Mouse (Mus musculus): ENCODE results near the gene Olfr1018. TPM values are rescaled to one million over a fixed set of nuclear protein-coding genes. Genes with fewer than 3 reads are reported as not detected.

The Olfr1018 gene
- polyA plus RNA-seq (2015; fragmentation: Nextera tagmentation; extraction: Ambion mirVana), result not detected in 2 replicates

DNA sequence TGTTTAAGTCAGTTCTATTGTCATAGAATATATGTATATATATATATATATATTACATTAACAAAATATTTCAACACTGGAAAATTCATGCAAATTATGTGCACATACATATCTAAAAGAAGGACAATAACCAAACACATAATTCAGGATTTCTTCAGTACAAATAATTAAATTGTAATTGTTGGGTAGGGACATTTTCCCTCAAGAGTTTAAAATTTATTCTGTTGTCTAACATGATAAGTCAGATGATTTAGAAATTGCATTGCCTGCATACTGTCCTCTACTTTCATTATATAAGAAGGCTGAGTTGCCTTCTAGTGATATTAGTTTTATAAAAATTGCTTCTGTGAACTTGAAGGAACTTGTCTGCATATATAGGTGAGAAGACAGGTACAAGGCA lies at the start of gene Olfr1018:
Gene Olfr1018 (plus strand): TSS at position 301 of the 400 bp plus-strand sequence.

DNA sequence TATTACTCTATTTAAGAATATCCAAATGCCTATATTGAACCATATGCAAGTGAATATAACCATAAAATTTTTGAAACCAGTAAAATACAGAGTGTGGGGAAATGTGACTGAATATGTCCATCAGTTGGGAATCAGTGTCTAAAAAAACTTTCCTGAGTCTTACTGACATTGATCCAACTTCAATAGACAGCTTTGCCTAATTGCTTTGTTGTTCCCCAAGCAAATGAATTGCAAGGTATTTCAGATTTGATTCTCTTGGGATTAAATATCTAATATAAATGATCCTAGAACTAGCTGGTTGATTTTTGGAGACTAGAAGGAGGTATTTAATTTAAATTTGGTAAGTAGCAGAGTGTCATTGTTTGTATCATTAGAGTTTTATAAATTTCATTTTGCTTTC lies 45.9 kb upstream of the Olfr1018 start, which contains the start of gene Olfr1014:
Gene Olfr1014 (plus strand): TSS at position 301 of the 400 bp plus-strand sequence.

DNA sequence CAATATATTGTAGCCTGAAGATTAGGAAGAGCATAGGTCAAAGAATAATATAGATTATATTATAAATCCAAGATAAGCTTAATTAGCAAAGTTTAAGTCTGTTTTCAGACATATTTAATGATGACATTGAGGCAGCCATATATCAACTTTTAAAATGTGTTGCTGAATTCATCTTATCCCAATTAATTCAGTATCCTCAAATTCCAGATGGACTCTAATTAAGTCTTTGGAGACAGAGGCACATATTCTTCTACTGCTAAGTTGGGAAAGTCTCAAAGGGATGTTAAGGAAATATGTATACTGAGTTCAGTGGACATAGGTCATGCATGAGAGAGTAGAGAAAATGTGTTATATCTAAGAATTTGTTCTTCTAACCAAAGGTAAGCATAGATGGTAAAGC lies 36.6 kb upstream of the Olfr1018 start, which contains the start of gene Olfr1015:
Gene Olfr1015 (plus strand): TSS at position 301 of the 400 bp plus-strand sequence.

DNA sequence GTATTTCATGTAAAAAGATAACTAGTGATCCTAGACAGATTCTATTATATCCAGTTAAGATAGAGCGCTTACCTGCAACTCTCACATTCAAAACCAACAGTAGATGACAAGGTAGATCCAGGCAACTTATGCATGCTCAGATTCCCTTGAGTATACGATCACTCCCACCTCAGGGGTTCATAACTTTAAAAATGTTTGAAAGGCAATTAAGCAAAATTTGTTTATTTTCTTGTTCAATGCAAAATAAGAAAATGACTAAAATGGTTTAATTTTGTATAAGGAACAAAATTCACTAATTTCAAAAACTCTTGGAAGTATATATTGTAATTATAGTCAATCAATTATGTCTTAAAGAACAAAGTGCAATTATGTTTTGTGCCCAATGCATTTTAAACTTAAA lies 15.8 kb upstream of the Olfr1018 start, which contains the start of gene Olfr1016:
Gene Olfr1016 (minus strand): TSS at position 101 of the 400 bp plus-strand sequence.

DNA sequence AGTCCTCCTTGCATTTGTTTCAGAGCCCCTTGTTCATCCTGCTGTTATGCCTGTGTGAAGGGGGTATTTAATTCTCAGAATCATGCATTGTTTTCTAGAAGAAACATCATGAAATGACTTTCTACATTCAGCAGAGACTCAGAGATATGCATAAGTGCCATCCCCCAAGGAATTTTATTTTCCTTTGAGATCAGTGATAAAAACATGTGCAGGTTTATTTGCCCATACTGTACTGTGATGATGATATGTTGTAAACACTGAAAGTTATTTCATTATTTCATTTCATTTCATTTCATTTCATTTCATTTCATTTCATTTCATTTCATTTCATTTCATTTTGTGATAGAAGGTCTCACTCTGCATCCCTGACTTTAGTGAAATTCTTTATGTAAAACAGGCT lies 27.1 kb downstream of the Olfr1018 start, which contains the start of gene Olfr1019:
Gene Olfr1019 (minus strand): TSS at position 101 of the 400 bp plus-strand sequence.

DNA sequence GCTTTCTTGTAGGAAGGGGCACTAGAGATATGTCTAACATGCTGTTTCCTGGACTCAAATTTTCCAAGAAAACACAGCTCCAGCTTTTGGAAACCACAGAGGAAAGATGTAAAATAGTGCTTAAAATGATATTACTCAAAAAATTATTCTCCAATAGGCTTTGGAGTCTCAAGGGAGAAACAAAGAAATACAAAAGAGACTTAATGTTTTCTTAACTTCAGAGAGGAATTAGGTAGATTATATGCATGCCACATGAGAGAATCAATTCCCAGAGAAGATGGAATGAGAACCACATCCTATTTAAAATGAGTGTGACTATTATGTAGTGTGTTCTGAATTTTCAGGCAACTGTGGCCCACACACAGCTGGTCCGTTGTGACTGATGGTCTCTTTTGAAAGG lies 28.5 kb downstream of the Olfr1018 start, which contains the start of gene Olfr1020:
Gene Olfr1020 (plus strand): TSS at position 301 of the 400 bp plus-strand sequence.

DNA sequence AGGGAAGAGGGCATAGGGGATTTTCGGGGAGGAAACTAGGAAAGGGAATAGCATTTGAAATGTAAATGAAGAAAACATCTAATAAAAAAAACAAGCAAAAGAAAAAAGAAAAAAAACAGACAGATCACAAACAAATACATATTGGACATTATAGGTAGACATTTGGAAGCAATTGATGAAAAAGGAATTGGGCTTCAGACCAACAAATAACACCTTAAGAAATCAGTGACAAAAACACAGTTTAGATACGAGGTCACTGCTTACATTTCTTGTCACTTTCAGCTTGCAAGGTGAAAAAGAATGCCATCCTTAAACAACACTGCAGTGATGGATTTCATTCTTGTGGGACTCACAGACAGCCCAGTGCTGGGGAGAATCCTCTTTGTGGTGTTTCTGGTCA lies 50.0 kb downstream of the Olfr1018 start, which contains the start of gene Olfr1022:
Gene Olfr1022 (plus strand): TSS at position 301 of the 400 bp plus-strand sequence.

Other genes starting within 250 kb of the Olfr1018 start
- not detected in 2 replicates for gene Olfr996, start 239.3 kb upstream of the Olfr1018 start, polyA plus RNA-seq (2015; fragmentation: Nextera tagmentation; extraction: Ambion mirVana)
- gene Olfr998, start 229.5 kb upstream of the Olfr1018 start, polyA plus RNA-seq (2015; fragmentation: Nextera tagmentation; extraction: Ambion mirVana), result not detected in 2 replicates
- gene Olfr1000, start 206.6 kb upstream of the Olfr1018 start, polyA plus RNA-seq (2015; fragmentation: Nextera tagmentation; extraction: Ambion mirVana), result not detected in 2 replicates
- gene Olfr1002, start 167.8 kb upstream of the Olfr1018 start, polyA plus RNA-seq (2015; fragmentation: Nextera tagmentation; extraction: Ambion mirVana), result not detected in 2 replicates
- not detected in 2 replicates for gene Olfr154, start 154.0 kb upstream of the Olfr1018 start, polyA plus RNA-seq (2015; fragmentation: Nextera tagmentation; extraction: Ambion mirVana)
- not detected in 2 replicates for gene Olfr1006, start 139.7 kb upstream of the Olfr1018 start, polyA plus RNA-seq (2015; fragmentation: Nextera tagmentation; extraction: Ambion mirVana)
- not detected in 2 replicates for gene Olfr1008, start 129.0 kb upstream of the Olfr1018 start, polyA plus RNA-seq (2015; fragmentation: Nextera tagmentation; extraction: Ambion mirVana)
- gene Olfr1009, start 103.1 kb upstream of the Olfr1018 start, polyA plus RNA-seq (2015; fragmentation: Nextera tagmentation; extraction: Ambion mirVana), result not detected in 2 replicates
- gene Olfr1012, start 55.7 kb upstream of the Olfr1018 start, polyA plus RNA-seq (2015; fragmentation: Nextera tagmentation; extraction: Ambion mirVana), result not detected in 2 replicates
- not detected in 2 replicates for gene Olfr1013, start 51.4 kb upstream of the Olfr1018 start, polyA plus RNA-seq (2015; fragmentation: Nextera tagmentation; extraction: Ambion mirVana)
- not detected in 2 replicates for gene Olfr1014, start 45.8 kb upstream of the Olfr1018 start, polyA plus RNA-seq (2015; fragmentation: Nextera tagmentation; extraction: Ambion mirVana)
- not detected in 2 replicates for gene Olfr1015, start 36.5 kb upstream of the Olfr1018 start, polyA plus RNA-seq (2015; fragmentation: Nextera tagmentation; extraction: Ambion mirVana)
- gene Olfr1016, start 15.9 kb upstream of the Olfr1018 start, polyA plus RNA-seq (2015; fragmentation: Nextera tagmentation; extraction: Ambion mirVana), result not detected in 2 replicates
- not detected in 2 replicates for gene Olfr1019, start 27.0 kb downstream of the Olfr1018 start, polyA plus RNA-seq (2015; fragmentation: Nextera tagmentation; extraction: Ambion mirVana)
- gene Olfr1020, start 28.6 kb downstream of the Olfr1018 start, polyA plus RNA-seq (2015; fragmentation: Nextera tagmentation; extraction: Ambion mirVana), result not detected in 2 replicates
- gene Olfr1022, start 50.1 kb downstream of the Olfr1018 start, polyA plus RNA-seq (2015; fragmentation: Nextera tagmentation; extraction: Ambion mirVana), result not detected in 2 replicates
- gene Olfr1023, start 67.2 kb downstream of the Olfr1018 start, polyA plus RNA-seq (2015; fragmentation: Nextera tagmentation; extraction: Ambion mirVana), result not detected in 2 replicates
- gene Olfr1024, start 86.6 kb downstream of the Olfr1018 start, polyA plus RNA-seq (2015; fragmentation: Nextera tagmentation; extraction: Ambion mirVana), result not detected in 2 replicates
- gene Olfr1025-ps1, start 96.7 kb downstream of the Olfr1018 start, polyA plus RNA-seq (2015; fragmentation: Nextera tagmentation; extraction: Ambion mirVana), result not detected in 2 replicates
- gene Olfr1026, start 103.1 kb downstream of the Olfr1018 start, polyA plus RNA-seq (2015; fragmentation: Nextera tagmentation; extraction: Ambion mirVana), result not detected in 2 replicates
- gene Olfr1028, start 132.0 kb downstream of the Olfr1018 start, polyA plus RNA-seq (2015; fragmentation: Nextera tagmentation; extraction: Ambion mirVana), result not detected in 2 replicates
- not detected in 2 replicates for gene Olfr1029, start 155.4 kb downstream of the Olfr1018 start, polyA plus RNA-seq (2015; fragmentation: Nextera tagmentation; extraction: Ambion mirVana)
- gene Olfr1030, start 160.8 kb downstream of the Olfr1018 start, polyA plus RNA-seq (2015; fragmentation: Nextera tagmentation; extraction: Ambion mirVana), result not detected in 2 replicates
- not detected in 2 replicates for gene Olfr1031, start 171.8 kb downstream of the Olfr1018 start, polyA plus RNA-seq (2015; fragmentation: Nextera tagmentation; extraction: Ambion mirVana)
- gene Olfr1032, start 187.1 kb downstream of the Olfr1018 start, polyA plus RNA-seq (2015; fragmentation: Nextera tagmentation; extraction: Ambion mirVana), result not detected in 2 replicates
- 1.1 and 1.4 TPM in 2 replicates for gene Olfr1033, start 202.2 kb downstream of the Olfr1018 start, polyA plus RNA-seq (2015; fragmentation: Nextera tagmentation; extraction: Ambion mirVana)
- gene Olfr1034, start 227.4 kb downstream of the Olfr1018 start, polyA plus RNA-seq (2015; fragmentation: Nextera tagmentation; extraction: Ambion mirVana), result not detected in 2 replicates